Mouse (Mus musculus) intestine, postnatal 0 days (tissue): ENCODE measurements around the gene Nup88. TPM values are rescaled to one million over a fixed set of nuclear protein-coding genes. Genes with fewer than 3 reads are reported as not detected.
"Not testable (repeated sequence)": the region's sequence is repeated elsewhere in the genome, so short reads cannot be mapped to it uniquely, and the experiment has no call there.

Experiments
- ATAC-seq: fragments of 200-750 bp; cut with Nextera tagmentation; 2 replicates; pipeline ENCODE4 v1.8.0; 2017; ENCODE audit warnings: mild to moderate bottlenecking, moderate TSS enrichment, moderate library complexity
- H3K27ac ChIP-seq: fragments of 300-500 bp; sonication (generic); 2 replicates; pipeline ENCODE4 v1.5.1; 2014; ENCODE audit warnings: mild to moderate bottlenecking, low read depth, low read length, moderate library complexity
- H3K27me3 ChIP-seq: fragments of 300-500 bp; sonication (generic); replicated peaks from 2 replicates; pipeline ENCODE4 v1.6.1; 2014; ENCODE audit warnings: low read length, mixed read lengths; ENCODE audit not compliant: control insufficient read depth, insufficient read depth
- H3K36me3 ChIP-seq: fragments of 300-500 bp; sonication (generic); 2 replicates; pipeline ENCODE4 v1.6.1; 2014; ENCODE audit warnings: mild to moderate bottlenecking, moderate library complexity; ENCODE audit not compliant: control insufficient read depth, insufficient read depth
- H3K4me1 ChIP-seq: fragments of 300-500 bp; sonication (generic); replicated peaks from 2 replicates; pipeline ENCODE4 v1.6.1; 2014; ENCODE audit warnings: antibody characterized with exemption, low read length, mixed read lengths; ENCODE audit not compliant: control insufficient read depth, insufficient read depth
- H3K4me2 ChIP-seq: fragments of 300-500 bp; sonication (generic); replicated peaks from 2 replicates; pipeline ENCODE4 v1.6.1; 2014; ENCODE audit warnings: low read depth, mild to moderate bottlenecking, moderate library complexity
- H3K4me3 ChIP-seq: fragments of 300-500 bp; sonication (generic); 2 replicates; pipeline ENCODE4 v1.5.1; 2014; ENCODE audit warnings: low read depth, low read length
- H3K9ac ChIP-seq: fragments of 300-500 bp; sonication (generic); 2 replicates; pipeline ENCODE4 v1.6.1; 2014; ENCODE audit warnings: mild to moderate bottlenecking, low read depth, low read length
- H3K9me3 ChIP-seq: fragments of 300-500 bp; sonication (generic); 2 replicates; pipeline ENCODE4 v1.6.1; 2016; ENCODE audit warnings: mixed run types; ENCODE audit not compliant: control insufficient read depth
- CTCF ChIP-seq: sonication (generic); IDR thresholded peaks from 2 replicates; pipeline ENCODE4 v1.5.1; 2016; ENCODE audit warnings: low read depth, mild to moderate bottlenecking, control low read depth, antibody characterized with exemption, moderate library complexity
- WGBS: fragments of 180-500 bp; shearing (Covaris S2); extraction: QIAGEN DNeasy Blood & Tissue Kit; methylation state at CpG from one replicate; pipeline ENCODE4 v1.1.7; 2014; 5-methylcytosine and 5-hydroxymethylcytosine counted together
- polyA plus RNA-seq: library from polyadenylated mRNA; unstranded; fragments of >200 nt; fragmentation: Nextera tagmentation; extraction: Ambion mirVana; gene quantifications from 2 replicates; pipeline ENCODE4 v1.2.1, GENCODE M21; 2015

Nup88 gene
- polyA plus RNA-seq, 1 experiment from 2014 or later = 35.8 TPM

DNA sequence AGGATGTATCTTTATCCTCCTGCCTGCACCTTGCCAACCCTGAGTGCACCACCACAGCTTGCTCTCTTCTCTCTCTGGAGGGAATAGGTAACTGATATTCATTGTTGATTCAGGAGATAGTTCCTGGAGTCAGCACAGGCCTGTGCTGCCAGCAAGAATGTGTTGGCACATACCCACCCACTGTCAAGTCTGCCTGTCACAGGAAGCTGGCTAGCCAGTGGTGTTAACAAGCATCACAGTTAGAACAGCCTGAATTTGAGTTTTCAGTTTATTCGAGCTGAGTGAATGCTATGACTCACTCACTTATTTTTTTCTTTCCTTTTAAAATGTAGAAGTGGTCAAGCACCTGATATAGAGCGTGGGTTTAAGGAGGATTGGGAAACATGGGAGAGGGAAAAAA is 51.9 kb downstream of the Nup88 start:
- Histone ChIP-seq H3K4me2 (no peak overlapping the region), H3K27me3 (no peaks in the 10 kb centered on the region), H3K4me3 (no peak overlapping the region), H3K4me1 (no peaks in the 10 kb centered on the region), H3K9ac (no peak overlapping the region), H3K27ac (no peak overlapping the region), H3K9me3 (no peaks in the 10 kb centered on the region), H3K36me3 (peaks cover 51% of the 10 kb centered on the region)
- no peak for TF ChIP-seq CTCF
- 84% methylated on average over 2 of the region's 2 CpGs for WGBS
- ATAC-seq = no peak

- Histone ChIP-seq H3K36me3 (peaks cover 49% of the 10 kb centered on the region), H3K4me3 (no peak overlapping the region), H3K4me2 (no peak overlapping the region), H3K27me3 (no peaks in the 10 kb centered on the region), H3K9ac (no peak overlapping the region), H3K27ac (no peak overlapping the region), H3K4me1 (no peaks in the 10 kb centered on the region), H3K9me3 (no peaks in the 10 kb centered on the region)
- no peak for ATAC-seq
- no peak for TF ChIP-seq CTCF
- 96% methylated on average over 1 of the region's 1 CpGs for WGBS
Measured at GRCm38 (mm10) chr11:70911920-70912319, 57.9 kb downstream of the Nup88 start.

- no peak for TF ChIP-seq CTCF
- no peak overlapping the region for H3K4me2 ChIP-seq
- no peaks in the 10 kb centered on the region for H3K4me1 ChIP-seq
- WGBS = 92% methylated on average over 3 of the region's 3 CpGs
- H3K36me3 ChIP-seq = peaks cover 46% of the 10 kb centered on the region
- no peak for ATAC-seq
- no peaks in the 10 kb centered on the region for H3K9me3 ChIP-seq
- H3K9ac ChIP-seq = no peak overlapping the region
- H3K27ac ChIP-seq = no peak overlapping the region
- H3K4me3 ChIP-seq = no peak overlapping the region
- H3K27me3 ChIP-seq = no peaks in the 10 kb centered on the region
Measured at GRCm38 (mm10) chr11:70911323-70911722, 58.5 kb downstream of the Nup88 start.

DNA sequence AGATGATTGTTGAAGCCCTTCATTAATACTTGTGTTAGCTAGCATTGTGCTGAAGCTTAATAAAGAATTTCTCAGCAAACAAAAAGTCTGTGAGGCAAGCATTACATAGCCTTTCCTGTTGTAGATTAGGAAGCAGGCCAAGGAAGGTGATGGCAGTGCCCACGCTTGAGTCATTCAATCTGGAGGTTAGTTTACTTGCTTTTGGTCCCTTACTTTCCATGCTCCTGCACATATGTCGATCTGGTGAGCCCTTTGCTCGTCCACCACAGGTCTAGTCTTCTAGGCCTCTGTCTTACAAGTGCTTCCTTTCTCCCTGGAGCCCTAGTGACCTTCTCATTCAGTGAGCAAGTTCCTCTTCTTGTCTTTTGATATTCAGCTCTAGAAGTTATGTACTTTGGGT is 63.1 kb downstream of the Nup88 start:
- Histone ChIP-seq H3K27me3 (no peaks in the 10 kb centered on the region), H3K4me2 (no peak overlapping the region), H3K9ac (no peak overlapping the region), H3K36me3 (peaks cover 41% of the 10 kb centered on the region), H3K4me3 (no peak overlapping the region), H3K27ac (no peak overlapping the region), H3K9me3 (no peaks in the 10 kb centered on the region), H3K4me1 (no peaks in the 10 kb centered on the region)
- TF ChIP-seq CTCF = no peak
- ATAC-seq = no peak
- WGBS = 82% methylated on average over 3 of the region's 3 CpGs

DNA sequence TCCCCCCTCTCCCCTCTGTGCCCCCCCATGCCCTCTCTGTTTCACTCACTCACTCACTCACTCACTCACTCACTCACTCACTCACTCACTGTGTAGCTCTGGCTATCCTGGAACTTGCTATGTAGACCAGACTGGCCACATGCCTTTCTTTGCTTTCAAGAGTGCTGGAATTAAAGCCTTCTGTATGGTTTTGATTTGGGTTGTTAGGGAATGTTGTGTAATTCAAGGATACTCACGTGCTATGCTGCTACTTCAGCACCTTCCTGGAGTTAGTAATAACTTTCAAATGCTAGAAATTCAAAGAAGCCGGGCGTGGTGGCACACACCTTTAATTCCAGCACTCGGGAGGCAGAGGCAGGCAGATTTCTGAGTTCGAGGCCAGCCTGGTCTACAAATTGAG is 71.6 kb downstream of the Nup88 start:
- peaks cover 38% of the 10 kb centered on the region for H3K36me3 ChIP-seq
- H3K4me2 ChIP-seq, H3K4me3 ChIP-seq, H3K27me3 ChIP-seq, H3K9ac ChIP-seq, H3K27ac ChIP-seq, H3K9me3 ChIP-seq, ATAC-seq, H3K4me1 ChIP-seq: not testable (repeated sequence)
- 75% methylated on average over 5 of the region's 5 CpGs for WGBS

- Histone ChIP-seq H3K9ac (no peak overlapping the region), H3K27me3 (no peaks in the 10 kb centered on the region), H3K4me3 (no peak overlapping the region), H3K4me2 (no peak overlapping the region), H3K27ac (no peak overlapping the region), H3K9me3 (no peaks in the 10 kb centered on the region), H3K4me1 (no peaks in the 10 kb centered on the region), H3K36me3 (peaks cover 37% of the 10 kb centered on the region)
- WGBS = 86% methylated on average over 3 of the region's 3 CpGs
- ATAC-seq = no peak
- TF ChIP-seq CTCF = no peak
Measured at GRCm38 (mm10) chr11:70897680-70898079, 72.1 kb downstream of the Nup88 start.

Other genes with a start within 250 kb of the Nup88 start
- 4.4 and 5.0 TPM in 2 replicates for gene Zfp3, start 205.8 kb downstream of the Nup88 start, polyA plus RNA-seq
- gene Scimp, start 157.4 kb downstream of the Nup88 start, polyA plus RNA-seq = 1.9 and 2.0 TPM in 2 replicates
- gene Rabep1, start 125.2 kb downstream of the Nup88 start, polyA plus RNA-seq = 90.9 and 104 TPM in 2 replicates
- gene Rpain, start 240 bp upstream of the Nup88 start, polyA plus RNA-seq = 42.8 and 49.3 TPM in 2 replicates
- 137 and 145 TPM in 2 replicates for gene C1qbp, start 13.1 kb upstream of the Nup88 start, polyA plus RNA-seq
- 3.5 and 3.6 TPM in 2 replicates for gene Dhx33, start 34.5 kb upstream of the Nup88 start, polyA plus RNA-seq
- 10.3 and 11.2 TPM in 2 replicates for gene Mis12, start 49.6 kb upstream of the Nup88 start, polyA plus RNA-seq
- 76.0 and 77.4 TPM in 2 replicates for gene Derl2, start 49.9 kb upstream of the Nup88 start, polyA plus RNA-seq
- gene 6330403K07Rik, start 63.5 kb upstream of the Nup88 start, polyA plus RNA-seq = 17.6 and 20.4 TPM in 2 replicates
- 0.05 TPM in 2 replicates for gene Nlrp1a, start 174.7 kb upstream of the Nup88 start, polyA plus RNA-seq